Mouse (Mus musculus): ENCODE results near the gene Cntd1. TPM values are rescaled to one million over a fixed set of nuclear protein-coding genes. Genes with fewer than 3 reads are reported as not detected.

Cntd1 gene
- polyA plus RNA-seq, 1 experiment = 1.6 TPM

DNA sequence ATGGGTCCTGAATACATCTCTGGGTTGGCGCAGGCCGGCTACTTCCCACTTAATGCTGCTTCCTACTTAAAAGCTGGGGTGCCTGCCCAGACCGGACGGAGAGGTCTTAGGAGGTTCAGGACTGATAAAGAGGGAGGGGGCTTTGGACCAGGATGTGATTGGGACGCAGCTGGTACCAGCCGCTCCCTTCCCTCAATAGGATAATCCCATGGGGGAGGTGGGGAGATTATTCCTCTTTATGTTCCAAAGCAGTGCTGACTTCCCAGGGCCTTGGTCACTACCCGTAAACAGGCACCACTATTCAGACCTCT, 32.2 kb upstream of the Cntd1 start:
- Histone ChIP-seq H3K27ac (ENCODE audit: insufficient read depth, low read depth, low read length) (peak overlapping the region; percentile 39), H3K4me3 (ENCODE audit: insufficient read depth, low read depth, low read length) (peak overlapping the region; percentile 55), H3K4me1 (ENCODE audit: control insufficient read depth, insufficient read depth, low read length) (peaks cover 16% of the 10 kb centered on the region; the same call in 1 of the 2 replicates), H3K27me3 (replicated peaks; ENCODE audit: control insufficient read depth, insufficient read depth, low read length) (no peaks in the 10 kb centered on the region), H3K36me3 (ENCODE audit: control insufficient read depth, insufficient read depth, low read length) (no peaks in the 10 kb centered on the region)
- TF ChIP-seq POLR2A (IDR thresholded peaks at IDR 0.05; ENCODE audit: low read depth, low read length) = no peak
- DNase-seq = no peak
- WGBS = 40% methylated on average over 7 of the region's 7 CpGs

DNA sequence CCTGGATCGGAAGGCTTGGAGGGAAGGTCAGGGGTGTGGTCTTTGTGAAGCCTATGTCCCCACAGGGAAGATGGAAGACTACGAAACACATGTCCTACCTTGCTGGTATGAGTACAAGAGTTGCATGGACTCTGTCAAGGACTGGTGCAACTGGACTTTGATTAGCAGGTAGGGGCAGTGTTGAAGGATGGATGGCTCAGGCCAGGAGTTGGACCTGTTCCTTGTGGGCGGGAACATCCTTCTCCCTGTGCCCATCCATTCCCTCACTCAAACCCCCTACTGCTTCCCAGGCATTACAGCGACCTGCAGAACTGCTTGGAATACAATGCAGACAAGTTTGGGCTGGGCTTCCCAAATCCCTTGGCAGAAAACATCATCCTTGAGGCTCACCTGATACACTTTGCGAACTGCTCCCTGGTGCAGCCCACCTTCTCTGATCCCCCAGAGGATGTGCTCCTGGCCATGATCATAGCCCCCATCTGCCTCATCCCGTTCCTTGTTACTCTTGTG, 31.2 kb upstream of the Cntd1 start:
- peak overlapping the region; percentile 39 for H3K27ac ChIP-seq (ENCODE audit: insufficient read depth, low read depth, low read length)
- H3K27me3 ChIP-seq (replicated peaks; ENCODE audit: control insufficient read depth, insufficient read depth, low read length) = no peaks in the 10 kb centered on the region
- no peak for TF ChIP-seq CTCF (conservative IDR thresholded peaks at IDR 0.05; ENCODE audit: insufficient read depth, insufficient read length, low read depth, low read length)
- TF ChIP-seq POLR2A (IDR thresholded peaks at IDR 0.05; ENCODE audit: low read depth, low read length) = no peak
- peak overlapping the region; percentile 55 for H3K4me3 ChIP-seq (ENCODE audit: insufficient read depth, low read depth, low read length)
- peak; percentile 84 for DNase-seq
- H3K36me3 ChIP-seq (ENCODE audit: control insufficient read depth, insufficient read depth, low read length) = no peaks in the 10 kb centered on the region
- peaks cover 16% of the 10 kb centered on the region; the same call in 1 of the 2 replicates for H3K4me1 ChIP-seq (ENCODE audit: control insufficient read depth, insufficient read depth, low read length)
- 65% methylated on average over 6 of the region's 6 CpGs for WGBS

DNA sequence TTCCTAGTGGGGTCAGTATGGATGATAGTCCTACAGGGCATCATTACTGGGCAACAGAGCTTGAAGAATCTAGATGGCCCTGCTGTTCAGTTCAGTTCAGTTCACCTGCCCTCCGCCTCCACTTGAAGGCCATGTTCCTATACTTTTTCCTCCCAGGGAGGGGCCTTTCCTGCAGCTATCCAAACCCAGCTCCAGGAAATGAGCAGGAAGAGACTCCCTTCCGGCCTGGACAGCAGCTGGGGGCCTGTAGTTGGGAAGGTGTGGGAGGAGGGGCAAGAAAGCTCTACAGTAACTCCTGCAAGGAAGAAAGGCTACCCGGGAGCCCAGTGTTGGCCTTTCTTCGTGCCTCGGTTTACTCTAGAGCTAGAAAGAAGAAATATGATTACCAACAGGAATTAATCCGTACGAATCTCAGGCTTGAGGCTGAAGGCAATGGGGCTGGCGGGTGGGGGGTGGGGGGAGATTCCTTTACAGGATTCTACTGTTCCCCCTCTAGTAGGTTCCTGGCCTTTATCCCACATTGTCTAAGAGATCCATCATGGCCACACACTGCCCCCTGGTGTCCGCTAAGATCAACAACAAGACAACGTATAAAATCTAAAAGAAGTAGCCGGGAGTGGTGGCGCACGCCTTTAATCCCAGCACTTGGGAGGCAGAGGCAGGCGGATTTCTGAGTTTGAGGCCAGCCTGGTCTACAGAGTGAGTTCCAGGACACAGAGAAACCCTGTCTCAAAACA, 30.4 kb upstream of the Cntd1 start:
- Histone ChIP-seq H3K4me1 (ENCODE audit: control insufficient read depth, insufficient read depth, low read length) (peaks cover 16% of the 10 kb centered on the region; the same call in 1 of the 2 replicates), H3K27me3 (replicated peaks; ENCODE audit: control insufficient read depth, insufficient read depth, low read length) (no peaks in the 10 kb centered on the region), H3K4me3 (ENCODE audit: insufficient read depth, low read depth, low read length) (no peak overlapping the region), H3K36me3 (ENCODE audit: control insufficient read depth, insufficient read depth, low read length) (no peaks in the 10 kb centered on the region), H3K27ac (ENCODE audit: insufficient read depth, low read depth, low read length) (peak overlapping the region; percentile 39)
- peak; percentile 86 for DNase-seq
- TF ChIP-seq CTCF (conservative IDR thresholded peaks at IDR 0.05; ENCODE audit: insufficient read depth, insufficient read length, low read depth, low read length) (peak; percentile 74), POLR2A (IDR thresholded peaks at IDR 0.05; ENCODE audit: low read depth, low read length) (no peak)
- WGBS = 26% methylated on average over 14 of the region's 14 CpGs

DNA sequence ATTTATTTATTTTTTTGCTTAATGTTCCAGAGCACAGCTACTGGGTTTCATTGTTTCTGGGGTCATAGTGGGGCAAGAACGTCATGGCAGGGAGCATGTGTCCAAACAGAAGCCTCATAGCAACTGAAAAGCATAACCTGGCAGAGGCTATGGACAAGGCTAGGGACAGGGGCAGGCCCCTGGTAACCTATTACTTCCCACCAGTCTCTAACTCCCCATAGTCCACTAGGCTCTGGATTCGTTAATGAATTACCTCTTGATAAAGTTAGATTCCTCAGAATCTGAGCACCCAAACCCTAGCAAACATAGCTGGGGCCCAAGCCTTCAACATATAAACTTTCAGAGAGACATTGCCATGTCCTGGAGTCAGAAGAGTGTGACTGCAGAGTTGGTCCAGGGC, 27.8 kb upstream of the Cntd1 start:
- no peak overlapping the region for H3K4me3 ChIP-seq (ENCODE audit: insufficient read depth, low read depth, low read length)
- WGBS = 38% methylated on average over 2 of the region's 2 CpGs
- no peaks in the 10 kb centered on the region for H3K27me3 ChIP-seq (replicated peaks; ENCODE audit: control insufficient read depth, insufficient read depth, low read length)
- H3K36me3 ChIP-seq (ENCODE audit: control insufficient read depth, insufficient read depth, low read length) = no peaks in the 10 kb centered on the region
- DNase-seq = peak; percentile 69
- peaks cover 7% of the 10 kb centered on the region; the same call in 1 of the 2 replicates for H3K4me1 ChIP-seq (ENCODE audit: control insufficient read depth, insufficient read depth, low read length)
- H3K27ac ChIP-seq (ENCODE audit: insufficient read depth, low read depth, low read length) = no peak overlapping the region
- TF ChIP-seq CTCF (conservative IDR thresholded peaks at IDR 0.05; ENCODE audit: insufficient read depth, insufficient read length, low read depth, low read length) = no peak
- TF ChIP-seq POLR2A (IDR thresholded peaks at IDR 0.05; ENCODE audit: low read depth, low read length) = no peak

DNA sequence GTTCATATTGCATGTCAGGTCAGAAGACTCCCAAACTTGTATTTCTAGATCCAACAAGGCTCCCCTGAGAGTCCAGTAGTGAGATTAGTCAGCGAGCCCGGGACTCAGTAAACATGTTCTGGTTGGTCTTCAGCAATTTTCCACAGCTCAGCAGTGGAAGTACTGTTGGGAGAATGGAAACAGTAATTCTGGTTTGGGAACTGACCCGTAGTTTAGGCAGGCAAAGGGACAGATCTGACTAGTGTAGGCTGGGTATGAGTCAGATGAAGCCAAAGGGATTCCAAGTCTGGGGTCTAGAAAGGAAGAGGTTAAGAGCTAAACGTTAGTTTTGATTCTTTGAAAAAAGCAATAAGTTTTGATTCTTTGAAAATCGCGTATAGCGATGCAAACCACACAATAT, 25.9 kb upstream of the Cntd1 start:
- Histone ChIP-seq H3K27me3 (replicated peaks; ENCODE audit: control insufficient read depth, insufficient read depth, low read length) (no peaks in the 10 kb centered on the region), H3K4me1 (ENCODE audit: control insufficient read depth, insufficient read depth, low read length) (peaks cover 4% of the 10 kb centered on the region; the same call in 1 of the 2 replicates), H3K36me3 (ENCODE audit: control insufficient read depth, insufficient read depth, low read length) (no peaks in the 10 kb centered on the region), H3K27ac (ENCODE audit: insufficient read depth, low read depth, low read length) (peak overlapping the region; percentile 94), H3K4me3 (ENCODE audit: insufficient read depth, low read depth, low read length) (peak overlapping the region; percentile 95)
- TF ChIP-seq POLR2A (IDR thresholded peaks at IDR 0.05; ENCODE audit: low read depth, low read length) (no peak), CTCF (conservative IDR thresholded peaks at IDR 0.05; ENCODE audit: insufficient read depth, insufficient read length, low read depth, low read length) (no peak)
- WGBS = 3% methylated on average over 7 of the region's 7 CpGs
- DNase-seq = no peak

DNA sequence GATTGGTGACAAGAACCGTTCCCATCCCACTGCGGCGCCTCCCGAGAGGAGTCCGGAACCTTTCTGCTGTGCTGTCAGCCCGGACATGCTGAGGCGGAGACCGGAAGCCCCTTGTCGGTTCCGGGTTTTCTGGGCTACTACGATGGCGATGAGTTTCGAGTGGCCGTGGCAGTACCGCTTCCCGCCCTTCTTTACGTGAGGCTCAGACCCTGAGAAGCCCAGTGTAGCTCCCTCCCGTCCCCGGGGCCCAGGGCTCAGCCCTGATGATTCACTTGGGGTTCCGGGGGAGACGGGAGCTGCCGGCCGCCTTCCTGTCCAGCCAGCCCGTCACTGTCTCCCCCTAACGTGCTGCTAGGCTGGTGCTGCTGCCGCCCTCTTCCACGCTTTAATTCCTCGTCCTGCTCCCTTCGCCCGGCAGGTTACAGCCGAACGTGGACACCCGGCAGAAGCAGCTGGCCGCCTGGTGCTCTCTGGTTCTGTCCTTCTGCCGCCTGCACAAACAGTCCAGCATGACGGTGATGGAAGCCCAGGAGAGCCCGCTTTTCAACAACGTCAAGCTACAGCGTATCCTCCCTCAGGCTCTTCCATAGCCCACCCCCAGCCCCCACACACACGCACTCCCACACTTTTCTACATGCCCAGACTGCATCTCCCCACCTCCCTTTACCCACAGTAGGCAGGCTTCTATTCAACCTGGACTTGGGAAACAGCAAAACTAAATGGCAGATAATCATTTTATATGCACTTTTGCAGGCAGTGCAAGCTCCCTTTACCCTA, 25.0 kb upstream of the Cntd1 start, which contains the start of gene Vps25:
Gene Vps25, plus strand, starts transcription at position 95 of the 777 bp plus-strand sequence.
- no peaks in the 10 kb centered on the region for H3K27me3 ChIP-seq (replicated peaks; ENCODE audit: control insufficient read depth, insufficient read depth, low read length)
- peak; percentile 91 for DNase-seq
- no peaks in the 10 kb centered on the region for H3K36me3 ChIP-seq (ENCODE audit: control insufficient read depth, insufficient read depth, low read length)
- peaks cover 5% of the 10 kb centered on the region; the same call in 1 of the 2 replicates for H3K4me1 ChIP-seq (ENCODE audit: control insufficient read depth, insufficient read depth, low read length)
- WGBS = under 1% methylated on average over 40 of the region's 40 CpGs
- H3K27ac ChIP-seq (ENCODE audit: insufficient read depth, low read depth, low read length) = peak within 1 kb of the TSS; percentile 94
- H3K4me3 ChIP-seq (ENCODE audit: insufficient read depth, low read depth, low read length) = peak within 1 kb of the TSS; percentile 95
- TF ChIP-seq POLR2A (IDR thresholded peaks at IDR 0.05; ENCODE audit: low read depth, low read length) = peak; percentile 78
- no peak for TF ChIP-seq CTCF (conservative IDR thresholded peaks at IDR 0.05; ENCODE audit: insufficient read depth, insufficient read length, low read depth, low read length)
